Mouse (Mus musculus) retina, postnatal 7 days (tissue): ENCODE data around the gene Dennd1c.

ENCODE experiments used
- DNase-seq: peaks from one replicate; pipeline ENCODE4 v3.0.0-alpha.2; 2012; ENCODE audit warnings: low read depth, low spot score

The Dennd1c gene

DNA sequence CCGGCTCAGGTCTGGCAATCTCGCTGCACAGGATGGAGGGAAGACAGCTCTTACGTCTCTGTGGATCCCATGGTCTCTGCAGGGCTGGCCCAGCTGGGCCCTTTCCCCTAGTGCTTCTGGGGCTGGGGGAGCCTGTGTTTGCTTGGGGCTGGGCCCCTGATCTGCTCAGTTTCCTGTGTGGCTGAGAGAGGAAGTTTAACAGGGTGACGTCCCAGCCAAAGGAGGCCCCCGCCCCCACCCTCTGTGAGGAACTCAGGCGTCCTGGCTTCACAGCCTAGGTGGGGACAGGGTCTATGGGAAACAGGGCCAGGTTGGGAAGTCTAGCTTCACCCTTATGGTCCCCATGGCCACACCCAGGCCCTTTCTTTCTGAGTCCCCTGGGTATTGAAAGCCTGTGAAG lies at the start of gene Dennd1c:
TSS of gene Dennd1c (minus strand) at position 179 of the 400 bp plus-strand sequence.
- no peak for DNase-seq

DNA sequence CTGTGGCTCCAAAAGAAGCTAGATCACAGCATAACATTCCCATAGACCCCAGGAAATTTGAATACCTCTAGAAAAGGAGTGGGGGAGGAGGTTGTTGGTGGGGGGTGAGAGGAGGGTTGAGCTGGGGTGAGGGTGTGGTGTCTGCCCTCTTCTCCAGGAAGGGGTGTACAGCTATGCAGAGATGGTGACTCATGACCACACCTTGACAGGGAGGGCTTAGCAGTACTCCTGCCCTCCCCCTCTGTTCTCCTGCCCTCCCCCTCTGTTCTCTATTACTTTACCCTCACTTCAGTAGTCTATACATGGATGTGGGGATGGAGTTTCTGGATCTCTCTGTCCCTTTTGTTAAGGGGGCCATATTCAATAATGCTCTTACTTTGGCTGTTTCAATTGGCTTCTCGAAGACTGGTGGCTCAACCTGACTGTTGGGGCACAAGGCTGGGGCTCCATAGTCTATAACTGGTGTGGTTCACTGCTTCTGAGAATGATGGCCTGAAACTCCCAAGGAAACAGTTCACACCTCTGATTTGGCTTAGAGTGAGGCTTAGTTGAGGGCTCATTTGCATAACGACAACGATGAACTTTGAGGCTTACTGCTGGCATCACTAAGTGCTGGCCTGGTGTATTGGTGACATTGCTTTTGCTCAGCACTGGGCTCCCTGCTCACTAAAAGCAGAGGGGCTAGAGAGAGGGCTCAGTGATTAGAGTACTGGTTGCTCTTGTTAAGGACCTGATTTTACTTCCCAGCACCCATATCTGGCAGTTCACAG lies 47.7 kb upstream of the Dennd1c start:
- DNase-seq: no peak

DNA sequence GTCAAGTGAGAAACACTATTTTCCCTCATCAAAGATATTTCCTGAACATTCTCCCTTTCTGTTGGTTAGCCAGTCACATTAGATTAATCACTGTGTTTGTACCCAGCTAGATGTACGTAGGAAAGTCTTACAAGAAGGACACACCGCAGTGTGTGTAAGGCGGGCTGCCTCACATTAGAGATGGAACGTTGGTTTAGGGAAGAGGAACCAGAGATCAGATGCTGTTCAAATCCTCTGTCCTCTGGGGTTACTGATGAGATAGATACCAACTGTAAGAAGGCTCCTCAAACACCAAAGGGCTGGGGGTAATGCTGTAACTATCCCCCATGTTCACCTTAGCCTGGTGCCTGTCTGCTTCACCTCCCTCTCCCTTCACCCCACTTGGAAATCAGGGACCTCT lies 46.5 kb upstream of the Dennd1c start:
- no peak for DNase-seq

DNA sequence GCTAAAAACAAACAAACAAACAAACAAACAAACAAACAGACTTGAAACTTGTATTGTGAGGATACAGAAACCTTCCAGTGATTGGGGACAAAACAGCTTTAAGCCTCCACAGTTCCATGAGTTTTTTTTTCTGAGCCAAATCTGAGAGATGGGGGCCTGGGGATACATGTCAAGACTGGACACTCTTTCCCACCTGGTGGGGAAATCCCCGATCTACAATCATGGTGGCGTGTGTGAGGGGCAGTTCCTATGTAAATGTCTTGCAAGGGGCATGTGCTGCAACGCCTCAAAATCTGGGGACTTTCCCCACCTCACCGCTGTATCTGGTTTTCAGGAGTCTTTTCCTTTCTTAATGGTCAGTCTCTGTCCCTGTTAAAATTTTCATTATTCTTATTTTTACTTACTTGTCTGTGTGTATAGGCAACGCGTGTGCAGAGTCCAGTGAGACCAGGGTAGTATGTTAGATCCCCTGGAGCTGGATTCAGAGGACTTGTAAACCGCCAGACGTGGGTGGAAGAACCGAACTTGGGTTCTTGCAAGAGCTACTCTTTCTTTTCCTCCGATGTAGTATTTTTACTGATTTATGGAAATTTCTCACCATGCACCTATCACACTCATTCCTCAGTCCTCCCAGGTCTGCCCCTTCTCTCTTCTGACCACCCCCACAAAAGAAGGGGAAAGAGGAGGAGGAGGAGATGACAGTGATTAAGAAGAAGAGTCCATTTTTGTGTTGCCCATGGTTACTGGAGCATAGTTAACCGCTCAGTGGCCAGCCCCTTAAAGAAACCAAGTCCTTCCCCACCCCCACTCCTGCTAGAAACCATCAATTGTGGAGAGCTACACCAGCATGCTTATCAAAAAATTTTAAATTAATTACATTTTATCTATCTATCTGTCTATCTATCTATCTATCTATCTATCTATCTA lies 45.1 kb upstream of the Dennd1c start:
- DNase-seq: no peak

DNA sequence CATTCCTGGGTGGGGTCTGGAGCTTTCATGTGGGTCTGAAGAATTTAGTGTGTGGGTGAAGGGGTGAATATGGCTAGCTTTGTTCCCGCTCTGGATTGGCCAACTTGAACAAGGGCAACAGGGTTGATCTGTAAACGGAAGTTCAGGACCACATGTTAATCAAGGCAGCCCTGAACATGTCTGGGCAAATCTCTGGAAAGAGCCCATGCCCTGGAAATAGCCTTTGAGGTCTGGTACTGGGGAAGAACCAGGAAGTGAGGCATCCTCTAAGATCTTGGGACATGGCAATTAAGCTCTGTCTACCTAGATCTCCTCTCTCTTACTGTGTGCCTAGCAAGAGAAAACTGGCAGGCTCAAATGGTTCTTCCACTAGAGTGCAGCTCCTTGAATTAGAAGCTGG lies 43.5 kb upstream of the Dennd1c start:
- DNase-seq: no peak

DNA sequence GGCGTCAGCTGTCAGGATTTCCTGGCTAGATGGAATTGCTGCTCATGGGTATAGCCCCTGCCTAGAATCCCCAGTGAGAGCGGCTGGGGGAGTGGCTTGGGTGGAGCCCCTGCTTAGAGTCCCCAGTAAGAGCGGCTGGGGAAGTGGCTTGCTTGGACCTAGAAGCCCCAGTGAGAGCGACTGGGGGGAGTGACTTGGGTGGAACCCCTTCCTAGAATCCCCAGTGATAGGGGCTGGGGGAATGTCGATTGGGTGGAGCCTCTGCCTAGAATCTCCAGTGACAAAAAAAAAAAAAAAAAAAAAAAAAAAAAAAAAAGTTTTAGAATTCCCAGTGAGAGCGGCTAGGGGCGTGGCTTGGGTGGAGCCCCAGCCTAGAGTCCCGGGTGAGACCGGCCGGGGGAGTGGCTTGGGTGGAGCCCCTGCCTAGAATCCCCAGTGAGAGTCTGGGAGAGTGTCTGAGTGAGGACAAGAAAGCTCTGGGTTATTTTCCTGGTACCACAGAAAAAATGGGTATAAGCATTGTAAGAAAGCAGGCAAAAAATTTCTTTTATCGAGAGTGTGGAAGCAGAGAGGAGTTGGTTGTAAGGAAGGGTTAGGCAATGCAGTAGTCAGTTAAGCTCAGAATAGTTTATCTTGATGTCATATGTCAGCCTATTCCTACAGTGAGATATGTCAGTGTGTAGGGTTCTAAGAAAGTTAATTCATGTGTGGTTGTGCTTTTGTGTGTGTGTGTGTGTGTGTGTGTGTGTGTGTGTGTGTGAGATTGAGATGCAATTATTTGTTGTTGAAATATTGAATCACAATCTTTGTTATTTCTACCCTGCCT lies 40.4 kb upstream of the Dennd1c start:
- DNase-seq: no peak

DNA sequence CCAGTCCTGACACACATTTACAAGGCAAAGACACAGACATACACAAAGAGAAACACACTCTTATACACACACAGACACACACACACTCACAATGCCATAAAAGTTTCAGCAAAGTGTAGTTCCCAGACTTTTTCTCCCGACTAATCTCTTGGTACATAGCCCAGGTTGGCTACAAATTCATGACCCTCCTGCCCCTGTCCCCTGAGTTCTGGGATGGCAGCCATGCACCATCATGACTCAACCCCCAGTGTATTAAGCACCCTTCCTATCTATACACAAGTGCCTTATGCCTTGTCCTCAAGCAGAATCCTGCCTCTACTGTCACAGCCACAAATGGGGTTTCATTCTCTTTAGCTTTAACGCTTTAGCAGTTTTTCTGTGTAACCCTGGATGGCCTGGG lies 38.5 kb upstream of the Dennd1c start:
- no peak for DNase-seq

DNA sequence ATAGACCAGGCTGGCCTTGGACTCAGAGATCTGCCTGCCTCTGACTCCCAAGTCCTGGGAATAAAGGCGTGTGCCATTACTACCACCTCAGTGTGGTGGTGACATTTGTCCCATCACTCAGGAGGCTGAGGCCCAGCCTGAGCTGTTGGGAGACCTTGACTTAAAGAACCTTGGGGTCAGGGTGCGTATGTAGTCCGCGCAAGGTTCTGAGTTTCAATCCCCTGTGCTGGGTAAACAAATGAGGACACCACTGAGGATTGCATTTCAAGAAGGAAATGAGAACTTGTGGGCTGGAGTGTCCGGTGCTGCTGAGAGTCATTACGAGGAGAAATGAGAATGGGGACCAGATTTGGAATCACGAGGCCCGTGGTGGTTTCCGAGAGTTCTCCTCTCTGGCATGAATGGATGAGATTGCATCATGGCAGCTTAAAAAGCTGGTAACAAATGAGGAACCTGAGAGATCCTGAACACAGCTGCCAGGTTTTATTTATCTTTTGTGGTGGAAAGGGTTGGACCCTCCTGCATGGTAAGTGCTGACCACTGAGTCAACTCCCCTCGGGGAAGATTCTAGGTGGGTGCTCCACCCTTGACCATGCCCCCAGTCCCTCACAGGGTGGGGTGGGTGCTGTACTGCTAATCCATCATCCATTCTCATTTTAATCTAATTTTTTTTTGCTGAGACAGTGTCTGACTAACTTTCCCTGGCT lies 34.6 kb upstream of the Dennd1c start:
- no peak for DNase-seq

DNA sequence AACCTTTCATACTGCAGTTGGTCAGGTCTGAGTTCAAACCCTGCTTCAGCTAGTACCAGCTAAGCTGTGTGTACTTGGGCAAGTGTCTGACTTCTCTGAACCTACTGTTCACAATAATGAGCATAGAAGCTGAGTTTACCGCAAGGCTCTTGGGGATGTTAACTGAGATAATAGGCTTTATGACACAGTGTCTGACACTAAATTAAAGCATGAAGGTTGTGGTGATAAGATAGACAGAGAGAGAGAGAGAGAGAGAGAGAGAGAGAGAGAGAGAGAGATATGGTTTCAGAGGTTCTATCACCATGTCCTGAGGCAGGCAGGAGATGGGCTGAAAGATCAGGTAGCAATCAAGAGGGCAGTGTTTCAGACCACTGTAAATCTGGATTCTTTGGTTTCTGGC lies 31.7 kb upstream of the Dennd1c start:
- DNase-seq: no peak

DNA sequence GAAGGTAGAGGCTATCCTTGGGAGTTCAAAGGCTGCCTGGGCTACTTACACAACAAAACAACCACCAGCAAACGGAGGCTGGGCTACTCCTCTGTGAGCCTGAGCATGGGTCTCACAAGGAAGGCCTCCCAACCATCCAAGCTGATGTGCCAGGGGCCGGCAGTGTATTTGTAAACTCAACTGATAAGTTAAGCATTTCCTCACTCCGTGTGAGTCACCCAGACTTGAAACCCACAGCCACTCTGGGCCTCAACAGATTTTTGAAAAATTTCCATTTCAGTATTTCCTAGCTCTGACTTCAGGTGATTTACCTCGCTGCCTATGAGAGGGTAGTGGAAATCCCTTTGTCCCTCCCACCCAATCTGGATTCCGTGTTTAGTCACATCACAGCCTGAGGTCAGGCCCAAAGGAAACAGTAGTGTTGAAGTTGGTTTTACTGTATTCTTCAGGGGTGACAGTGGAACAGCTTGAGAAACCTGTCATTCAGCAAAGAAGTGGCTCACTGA lies 30.4 kb upstream of the Dennd1c start:
- DNase-seq: no peak

DNA sequence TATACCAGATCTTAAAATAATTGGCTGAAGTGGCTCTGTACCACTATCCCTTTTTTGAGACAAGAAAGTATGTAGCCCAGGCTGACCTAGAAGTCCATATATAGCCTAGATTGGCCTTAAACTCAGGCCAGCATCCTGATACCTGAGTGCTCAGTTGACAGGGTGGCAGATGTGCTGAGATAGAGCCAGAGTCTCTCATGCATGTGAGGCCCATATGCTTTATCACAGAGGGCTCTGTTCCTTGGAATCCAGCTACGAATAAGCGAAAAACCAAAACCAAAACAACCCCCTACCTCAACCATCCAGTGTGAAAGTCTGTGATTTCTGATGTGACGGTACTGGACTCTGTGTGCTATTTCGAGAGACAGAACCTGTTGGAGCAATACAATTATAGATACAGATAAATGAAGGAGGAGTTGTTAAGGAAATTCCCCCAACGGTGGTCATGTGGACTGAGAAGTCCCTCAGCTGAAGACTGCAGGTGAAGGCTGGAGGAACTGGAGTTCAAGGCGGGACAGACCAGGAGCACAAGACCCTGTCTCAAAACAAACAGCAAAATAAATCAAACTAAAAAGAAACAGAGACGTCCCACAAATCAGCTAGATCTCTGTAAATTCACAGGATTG lies 29.8 kb upstream of the Dennd1c start:
- DNase-seq: no peak

DNA sequence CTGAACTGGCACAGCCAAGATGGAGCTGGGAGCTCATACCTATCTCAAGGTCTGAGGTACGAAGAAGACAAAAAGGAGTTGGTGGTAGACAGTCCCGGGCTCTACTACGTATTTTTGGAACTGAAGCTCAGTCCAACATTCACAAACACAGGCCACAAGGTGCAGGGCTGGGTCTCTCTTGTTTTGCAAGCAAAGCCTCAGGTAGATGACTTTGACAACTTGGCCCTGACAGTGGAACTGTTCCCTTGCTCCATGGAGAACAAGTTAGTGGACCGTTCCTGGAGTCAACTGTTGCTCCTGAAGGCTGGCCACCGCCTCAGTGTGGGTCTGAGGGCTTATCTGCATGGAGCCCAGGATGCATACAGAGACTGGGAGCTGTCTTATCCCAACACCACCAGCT lies 28.8 kb upstream of the Dennd1c start:
- no peak for DNase-seq

DNA sequence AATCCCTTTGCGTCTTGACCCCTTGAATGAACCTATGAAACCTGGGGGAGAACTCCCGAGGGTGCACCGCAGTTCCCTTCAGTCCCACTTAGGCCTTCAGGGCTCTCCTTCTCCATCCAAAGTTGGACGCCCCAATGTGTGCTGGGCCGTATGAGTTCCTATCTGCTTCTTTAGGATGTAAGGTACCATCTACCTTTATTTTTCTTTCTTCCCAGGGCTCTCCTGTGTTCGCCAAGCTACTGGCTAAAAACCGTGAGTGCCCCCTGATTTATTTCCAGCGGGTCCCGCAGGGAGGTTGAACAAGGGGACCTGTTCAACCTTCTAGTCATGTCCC lies 27.7 kb upstream of the Dennd1c start:
- DNase-seq: no peak

DNA sequence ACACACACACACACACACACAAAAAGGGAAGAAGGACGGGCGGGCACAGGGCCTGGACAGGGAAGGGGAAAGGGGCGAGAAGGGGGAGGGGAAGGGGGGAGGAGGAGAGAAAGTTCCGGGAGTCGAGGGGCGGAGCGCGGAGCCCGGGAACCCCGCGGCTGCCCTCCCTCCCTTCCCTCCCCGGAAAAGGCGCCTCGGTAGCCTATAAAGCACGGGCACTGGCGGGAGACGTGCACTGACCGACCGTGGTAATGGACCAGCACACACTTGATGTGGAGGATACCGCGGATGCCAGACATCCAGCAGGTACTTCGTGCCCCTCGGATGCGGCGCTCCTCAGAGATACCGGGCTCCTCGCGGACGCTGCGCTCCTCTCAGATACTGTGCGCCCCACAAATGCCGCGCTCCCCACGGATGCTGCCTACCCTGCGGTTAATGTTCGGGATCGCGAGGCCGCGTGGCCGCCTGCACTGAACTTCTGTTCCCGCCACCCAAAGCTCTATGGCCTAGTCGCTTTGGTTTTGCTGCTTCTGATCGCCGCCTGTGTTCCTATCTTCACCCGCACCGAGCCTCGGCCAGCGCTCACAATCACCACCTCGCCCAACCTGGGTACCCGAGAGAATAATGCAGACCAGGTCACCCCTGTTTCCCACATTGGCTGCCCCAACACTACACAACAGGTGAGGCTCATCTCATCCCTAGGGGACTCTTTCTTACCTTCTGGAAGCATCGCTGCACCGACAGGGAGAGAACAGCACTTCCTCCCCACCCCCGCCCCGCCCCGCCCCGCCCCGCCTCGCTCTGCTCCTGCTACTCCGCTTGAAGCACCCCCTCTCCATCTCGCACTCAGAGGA lies 27.1 kb upstream of the Dennd1c start, which contains the start of gene Tnfsf9:
TSS of gene Tnfsf9 (plus strand) at position 145 of the 854 bp plus-strand sequence.
- DNase-seq: no peak

DNA sequence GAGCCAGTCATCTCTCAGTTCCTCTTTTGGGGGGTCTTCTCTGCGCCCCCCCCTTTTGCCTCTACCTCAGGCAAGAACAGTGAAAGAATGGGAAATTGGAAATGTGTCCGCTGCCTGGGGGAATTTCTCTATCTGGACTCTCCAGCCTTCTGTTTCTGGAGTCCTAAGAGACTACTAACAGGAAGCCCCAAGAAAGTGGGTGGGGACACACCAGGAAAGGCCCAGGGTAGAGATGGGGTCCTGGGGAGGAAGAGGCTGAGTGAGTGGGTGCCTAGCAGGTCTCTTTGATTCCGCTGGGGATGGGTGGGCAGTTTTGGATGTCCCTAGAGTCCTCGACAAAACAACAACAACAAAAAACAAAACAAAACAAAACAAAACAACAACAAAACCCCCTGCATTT lies 26.2 kb upstream of the Dennd1c start:
- no peak for DNase-seq

DNA sequence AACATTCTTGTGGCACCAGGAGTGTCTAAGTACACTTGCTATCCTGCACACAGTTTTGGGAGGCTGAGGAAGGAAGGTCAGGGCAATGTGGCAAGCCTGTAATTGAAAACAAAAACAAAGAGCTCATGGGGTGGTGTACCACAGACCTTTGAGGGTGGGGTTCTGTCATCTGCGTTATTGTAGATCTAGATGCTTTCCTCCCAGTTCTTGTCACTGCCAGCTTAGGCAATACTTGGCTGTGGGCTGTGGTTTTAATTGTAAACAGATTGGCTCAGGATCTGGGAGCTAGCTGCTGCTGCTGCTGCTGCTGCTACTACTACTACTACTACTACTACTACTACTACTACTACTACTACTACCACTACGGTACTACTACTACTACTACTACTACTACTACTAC lies 24.0 kb upstream of the Dennd1c start:
- no peak for DNase-seq

DNA sequence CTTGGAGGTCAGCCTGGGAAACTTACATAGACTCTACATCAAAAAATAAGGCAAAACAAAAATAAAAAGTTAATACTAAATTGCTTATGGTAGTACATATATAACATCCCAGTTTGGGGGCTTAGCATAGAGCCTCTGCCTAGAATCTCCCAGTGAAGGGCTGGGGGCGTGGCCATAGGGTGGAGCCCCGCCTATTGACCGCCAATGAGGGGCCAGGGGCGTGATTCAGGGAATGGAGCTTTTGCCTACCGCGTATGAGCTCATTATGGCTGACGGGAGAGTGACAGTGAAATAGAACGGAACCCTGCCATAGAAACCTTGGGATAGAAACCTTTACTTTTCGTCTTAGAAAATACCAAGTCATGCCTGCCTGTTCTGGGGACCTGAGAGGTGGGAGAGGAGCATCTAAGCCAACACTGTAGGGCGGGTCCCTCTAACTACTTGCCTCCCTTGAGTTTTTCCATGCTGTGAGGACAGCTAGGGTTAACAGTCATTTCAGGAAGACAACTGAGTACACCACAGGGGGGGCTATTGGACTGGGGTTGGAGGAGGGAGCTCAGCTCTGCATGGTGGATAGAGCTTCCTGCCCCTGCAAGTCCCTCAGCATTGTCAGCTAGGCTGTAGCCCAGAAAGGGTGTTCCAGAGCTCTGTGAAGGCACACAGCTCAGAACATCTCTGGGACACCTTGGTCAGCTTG lies 21.5 kb upstream of the Dennd1c start:
- no peak for DNase-seq

DNA sequence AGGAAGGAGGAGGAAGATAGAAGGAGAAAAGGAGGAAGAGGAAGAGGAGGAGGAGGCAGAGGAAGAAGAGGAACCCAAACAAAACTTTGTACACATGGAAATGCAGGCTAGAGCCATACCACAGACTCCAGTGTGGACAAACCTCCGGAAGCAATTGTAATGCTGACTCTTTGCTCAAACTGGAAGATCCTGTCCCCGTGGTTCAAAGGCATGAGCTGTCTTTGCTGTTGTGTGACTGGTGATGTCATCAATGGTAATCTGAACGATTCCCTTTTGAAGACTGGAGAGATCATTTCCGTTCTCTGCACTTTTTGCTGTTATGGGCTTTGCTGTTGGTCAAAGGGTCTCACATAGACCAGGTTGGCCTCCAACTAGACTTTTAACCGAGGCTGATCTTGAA lies 20.0 kb upstream of the Dennd1c start:
- no peak for DNase-seq

DNA sequence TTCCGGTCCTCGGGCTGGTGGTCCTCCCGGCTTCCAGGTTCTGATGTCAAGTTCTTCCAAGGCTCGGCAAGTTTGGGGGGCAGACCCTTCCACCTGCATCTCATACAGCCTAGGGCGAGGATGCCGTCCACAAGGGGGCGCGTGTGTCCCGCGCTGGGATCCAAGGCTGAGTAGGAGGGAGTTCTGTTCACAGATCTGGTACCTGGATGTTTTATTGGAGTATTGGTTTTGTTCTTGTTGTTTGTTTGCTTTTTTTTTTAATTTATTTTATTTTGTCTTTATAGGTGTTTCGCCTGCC lies 18.3 kb upstream of the Dennd1c start:
- peak; percentile 67 for DNase-seq
